Mouse (Mus musculus) stomach, postnatal 0 days (tissue): Measurements from ENCODE around the gene Gm12248. TPM values are rescaled to one million over a fixed set of nuclear protein-coding genes. Genes with fewer than 3 reads are reported as not detected.
A peak's percentile ranks its signal among the peaks of the same experiment; 100 is the strongest.

Experiments used
- ATAC-seq: fragments of 200-750 bp; cut with Nextera tagmentation; 2 replicates; pipeline ENCODE4 v1.8.0; 2017; ENCODE audit not compliant: low FRiP score, low TSS enrichment
- DNase-seq: peaks from one replicate; pipeline ENCODE4 v3.0.0-alpha.2; 2016; ENCODE audit warnings: low spot score
- H3K27ac ChIP-seq: fragments of 300-500 bp; sonication (generic); replicated peaks from 2 replicates; pipeline ENCODE4 v1.5.1; 2014; ENCODE audit warnings: mild to moderate bottlenecking, control low read depth
- H3K27me3 ChIP-seq: fragments of 300-500 bp; sonication (generic); 2 replicates; pipeline ENCODE4 v1.6.1; 2014; ENCODE audit warnings: low read length; ENCODE audit not compliant: control insufficient read depth, insufficient read depth
- H3K36me3 ChIP-seq: fragments of 300-500 bp; sonication (generic); 2 replicates; pipeline ENCODE4 v1.6.1; 2014; ENCODE audit warnings: low read length, mixed read lengths; ENCODE audit not compliant: control insufficient read depth, insufficient read depth
- H3K4me1 ChIP-seq: fragments of 300-500 bp; sonication (generic); replicated peaks from 2 replicates; pipeline ENCODE4 v1.6.1; 2014; ENCODE audit warnings: antibody characterized with exemption; ENCODE audit not compliant: control insufficient read depth, insufficient read depth
- H3K4me2 ChIP-seq: fragments of 300-500 bp; sonication (generic); replicated peaks from 2 replicates; pipeline ENCODE4 v1.6.1; 2014; ENCODE audit warnings: low read depth, mild to moderate bottlenecking, control low read depth, moderate library complexity
- H3K4me3 ChIP-seq: fragments of 300-500 bp; sonication (generic); 2 replicates; pipeline ENCODE4 v1.5.1; 2014; ENCODE audit warnings: low read depth, low read length, control low read depth
- H3K9ac ChIP-seq: fragments of 300-500 bp; sonication (generic); 2 replicates; pipeline ENCODE4 v1.6.1; 2014; ENCODE audit warnings: mild to moderate bottlenecking, low read length, control low read depth, mixed read lengths
- H3K9me3 ChIP-seq: fragments of 300-500 bp; sonication (generic); 2 replicates; pipeline ENCODE4 v1.6.1; 2016; ENCODE audit warnings: low read length; ENCODE audit not compliant: control insufficient read depth
- CTCF ChIP-seq: IDR thresholded peaks from 2 replicates; pipeline ENCODE4 v1.5.1; 2016; ENCODE audit warnings: antibody characterized with exemption, low read depth, mild to moderate bottlenecking, moderate library complexity
- EP300 ChIP-seq: optimal IDR thresholded peaks from 2 replicates; pipeline ENCODE3; 2016; ENCODE audit warnings: antibody characterized with exemption
- WGBS: fragments of 180-500 bp; shearing (Covaris S2); extraction: QIAGEN DNeasy Blood & Tissue Kit; methylation state at CpG from one replicate; pipeline ENCODE4 v1.1.7; 2014; 5-methylcytosine and 5-hydroxymethylcytosine counted together
- polyA plus RNA-seq: library from polyadenylated mRNA; unstranded; fragments of >200 nt; fragmentation: Nextera tagmentation; extraction: Ambion mirVana; gene quantifications from 2 replicates; pipeline ENCODE4 v1.2.1, GENCODE M21; 2015

Gene Gm12248
- polyA plus RNA-seq, 1 experiment from 2014 or later, result not detected

- no peak for TF ChIP-seq EP300
- TF ChIP-seq CTCF, result peak; percentile 39
- 78% methylated on average over 4 of the region's 4 CpGs for WGBS
- Histone ChIP-seq H3K27me3 (no peaks in the 10 kb centered on the region), H3K4me3 (no peak overlapping the region), H3K4me2 (no peak overlapping the region), H3K9ac (no peak overlapping the region), H3K4me1 (no peaks in the 10 kb centered on the region), H3K36me3 (peaks cover 26% of the 10 kb centered on the region), H3K27ac (no peak overlapping the region), H3K9me3 (no peaks in the 10 kb centered on the region)
- ATAC-seq (no peak), DNase-seq (no peak)
These were observed 46.5 kb downstream of the Gm12248 start for GRCm38 (mm10) chr11:58046438-58046837.

GRCm38 (mm10) chr11:58042861-58043431, 50.0 kb downstream of the Gm12248 start:
- TF ChIP-seq EP300 (no peak), CTCF (no peak)
- Histone ChIP-seq H3K27ac (no peak overlapping the region; the same call in 1 of the 2 replicates), H3K9me3 (no peaks in the 10 kb centered on the region), H3K27me3 (no peaks in the 10 kb centered on the region), H3K4me2 (no peak overlapping the region), H3K4me3 (no peak overlapping the region), H3K9ac (no peak overlapping the region), H3K36me3 (peaks cover 5% of the 10 kb centered on the region; the same call in 1 of the 2 replicates), H3K4me1 (peaks cover 3% of the 10 kb centered on the region; the same call in 1 of the 2 replicates)
- WGBS, result 72% methylated on average over 5 of the region's 5 CpGs
- ATAC-seq, result no peak
- DNase-seq, result no peak

- TF ChIP-seq EP300 (no peak), CTCF (peak; percentile 74)
- 62% methylated on average over 1 of the region's 1 CpGs for WGBS
- H3K27me3 ChIP-seq, result no peaks in the 10 kb centered on the region
- peaks cover 8% of the 10 kb centered on the region; the same call in 1 of the 2 replicates for H3K4me1 ChIP-seq
- ATAC-seq, result no peak
- H3K4me2 ChIP-seq, result no peak overlapping the region
- H3K4me3 ChIP-seq, result no peak overlapping the region
- H3K9ac ChIP-seq, result no peak overlapping the region
- DNase-seq, result peak; percentile 38
- H3K36me3 ChIP-seq, result peaks cover 5% of the 10 kb centered on the region; the same call in 1 of the 2 replicates
- no peak overlapping the region for H3K27ac ChIP-seq
- no peaks in the 10 kb centered on the region for H3K9me3 ChIP-seq
These were observed 53.9 kb downstream of the Gm12248 start for GRCm38 (mm10) chr11:58039027-58039426.

GRCm38 (mm10) chr11:58033635-58034034, 59.3 kb downstream of the Gm12248 start:
- H3K4me1 ChIP-seq, result peaks cover 8% of the 10 kb centered on the region; the same call in 1 of the 2 replicates
- DNase-seq, result no peak
- no peak for TF ChIP-seq CTCF
- no peak for TF ChIP-seq EP300

GRCm38 (mm10) chr11:58031176-58031575, 61.8 kb downstream of the Gm12248 start:
- Histone ChIP-seq H3K4me2 (0 out of 2 replicates have a peak overlapping the region, but pooled peaks have one; percentile 11), H3K27me3 (no peaks in the 10 kb centered on the region), H3K9me3 (no peaks in the 10 kb centered on the region), H3K9ac (no peak overlapping the region), H3K36me3 (no peaks in the 10 kb centered on the region), H3K27ac (no peak overlapping the region), H3K4me3 (no peak overlapping the region), H3K4me1 (peaks cover 8% of the 10 kb centered on the region; the same call in 1 of the 2 replicates)
- no peak for ATAC-seq
- WGBS, result 61% methylated on average over 6 of the region's 6 CpGs
- no peak for DNase-seq
- TF ChIP-seq CTCF, result no peak
- no peak for TF ChIP-seq EP300

More at GRCm38 (mm10) chr11:58033635-58034034, 59.3 kb downstream of the Gm12248 start:
- Histone ChIP-seq H3K9me3 (no peaks in the 10 kb centered on the region), H3K36me3 (no peaks in the 10 kb centered on the region), H3K27me3 (no peaks in the 10 kb centered on the region), H3K9ac (no peak overlapping the region), H3K4me2 (no peak overlapping the region), H3K27ac (no peak overlapping the region), H3K4me3 (no peak overlapping the region)
- no peak for ATAC-seq
- 60% methylated on average over 3 of the region's 3 CpGs for WGBS

- H3K36me3 ChIP-seq, result no peaks in the 10 kb centered on the region
- DNase-seq (no peak), ATAC-seq (no peak)
- H3K4me3 ChIP-seq, result no peak overlapping the region
- no peaks in the 10 kb centered on the region for H3K9me3 ChIP-seq
- no peak overlapping the region for H3K9ac ChIP-seq
- no peaks in the 10 kb centered on the region for H3K27me3 ChIP-seq
- WGBS, result 64% methylated on average over 2 of the region's 2 CpGs
- no peak overlapping the region for H3K27ac ChIP-seq
- H3K4me1 ChIP-seq, result peaks cover 11% of the 10 kb centered on the region; the same call in 1 of the 2 replicates
- no peak overlapping the region for H3K4me2 ChIP-seq
- TF ChIP-seq CTCF (no peak), EP300 (no peak)
These were observed 63.1 kb downstream of the Gm12248 start for GRCm38 (mm10) chr11:58029869-58030268.
